In the genomic region with DNA sequence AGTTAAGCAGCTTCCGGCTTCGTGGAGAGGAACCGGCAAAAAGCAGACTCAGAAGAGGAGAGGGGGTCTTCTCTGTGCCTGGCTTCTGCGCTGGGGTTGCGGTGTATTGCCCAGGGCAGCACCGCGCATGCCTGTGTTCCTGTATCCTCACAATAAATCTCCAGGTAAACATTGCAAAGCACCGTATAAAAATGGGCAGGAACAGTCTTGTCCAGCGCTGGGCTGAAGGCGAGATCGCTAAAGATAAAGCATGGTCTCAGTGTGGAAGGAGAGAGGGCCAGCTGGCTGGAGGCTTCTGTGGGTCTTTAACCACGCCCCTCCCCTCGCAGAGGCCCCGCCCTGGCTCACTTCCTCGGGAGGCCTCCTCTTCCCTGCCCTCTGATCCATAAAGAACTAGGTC, we compare ENCODE assay signal across 8 mouse cellular contexts.
DNase-seq lines count a peak whose midpoint lies in the region; ATAC-seq and TF ChIP-seq lines count a peak whose summit lies in the region.

No protein-coding gene starts in this region.

- H3K4me1 ChIP-seq in CH12.LX (ENCODE audit: control insufficient read depth in 1 of 2, insufficient read depth in 2 of 2) = peaks cover 4 to 6% of the 10 kb centered on the region in 2 experiments
- H3K4me1 ChIP-seq in forebrain, embryonic 15.5 days = peaks cover 18% of the 10 kb centered on the region
- H3K4me1 ChIP-seq in intestine, embryonic 15.5 days (replicated peaks) = peaks cover 10% of the 10 kb centered on the region; the same call in 1 of the 2 replicates
- 0 out of 4 replicates have a peak, but pooled peaks cover 0 to 3% of the 10 kb centered on the region in 2 experiments for H3K4me1 ChIP-seq in liver, embryonic 14.5 days (replicated peaks; ENCODE audit: control insufficient read depth in 2 of 2, insufficient read depth in 2 of 2, low read length in 1 of 2)
- H3K4me1 ChIP-seq in neural tube, embryonic 12.5 days = peaks cover 5% of the 10 kb centered on the region; the same call in 1 of the 2 replicates

- TF ChIP-seq EP300 in CH12.LX (IDR thresholded peaks at IDR 0.05; ENCODE audit: low read length) = no peak
- TF ChIP-seq EP300 in liver, embryonic 14.5 days (IDR thresholded peaks at IDR 0.05; ENCODE audit: low read depth) = no peak

- dilution Hi-C loops in CH12.LX (cut with MboI; ENCODE audit: extremely low pct_ligation_motif_present, extremely low pct_unique_long_range_greater_than_20kb, low sequenced_read_pairs) = no loop called here

- no peak overlapping the region for H3K27ac ChIP-seq in CH12.LX (ENCODE audit: insufficient read depth, low read depth)
- H3K27ac ChIP-seq in forebrain, embryonic 15.5 days (replicated peaks) = no peak overlapping the region
- no peak overlapping the region for H3K27ac ChIP-seq in intestine, embryonic 15.5 days
- H3K27ac ChIP-seq in liver, embryonic 14.5 days = no peak overlapping the region
- no peak overlapping the region for H3K27ac ChIP-seq in neural tube, embryonic 12.5 days

- in situ Hi-C loops in CH12.LX (cut with MboI; ENCODE audit: low pct_ligation_motif_present, low pct_unique_long_range_greater_than_20kb, low sequenced_read_pairs) = no loop called here

- TF ChIP-seq POLR2A in CH12.LX (IDR thresholded peaks at IDR 0.05; ENCODE audit: low read depth, low read length) = no peak

- 3% methylated on average over 15 of the region's 15 CpGs for WGBS in forebrain, embryonic 15.5 days
- under 1% methylated on average over 15 of the region's 15 CpGs for WGBS in intestine, embryonic 15.5 days
- 2% methylated on average over 15 of the region's 15 CpGs for WGBS in liver, embryonic 14.5 days (ENCODE audit: insufficient replicate concordance)
- WGBS in neural tube, embryonic 12.5 days = 1% methylated on average over 15 of the region's 15 CpGs

- no peak for TF ChIP-seq CTCF in CH12.LX (conservative IDR thresholded peaks at IDR 0.05 in 1 of 2, IDR thresholded peaks at IDR 0.05 in 1 of 2; ENCODE audit: low read depth in 2 of 2, low read length in 2 of 2)
- no peak for TF ChIP-seq CTCF in liver, embryonic 14.5 days (IDR thresholded peaks at IDR 0.05; ENCODE audit: low read depth)

- H3K79me2 ChIP-seq in CH12.LX (replicated peaks; ENCODE audit: control insufficient read depth, extremely low read depth, insufficient read depth, poor library complexity, severe bottlenecking) = no peaks in the 10 kb centered on the region

- no peak overlapping the region for H3K4me3 ChIP-seq in CH12.LX (replicated peaks in 1 of 3; ENCODE audit: low read depth in 2 of 3, low read length in 2 of 3, poor library complexity in 1 of 3)
- H3K4me3 ChIP-seq in forebrain, embryonic 15.5 days = peak overlapping the region; percentile 36
- H3K4me3 ChIP-seq in intestine, embryonic 15.5 days (replicated peaks) = peak overlapping the region; percentile 34
- H3K4me3 ChIP-seq in liver, embryonic 14.5 days (ENCODE audit: insufficient read depth in 1 of 2, low read depth in 2 of 2, low read length in 2 of 2) = 0 out of 4 replicates have a peak overlapping the region, but pooled peaks of 1 of the 2 experiments have one; percentile 3
- H3K4me3 ChIP-seq in neural tube, embryonic 12.5 days = peak overlapping the region; percentile 30

- TF ChIP-seq RAD21 in CH12.LX (IDR thresholded peaks at IDR 0.05; ENCODE audit: low read depth, low read length) = no peak

- no peaks in the 10 kb centered on the region for H3K9me3 ChIP-seq in CH12.LX (replicated peaks; ENCODE audit: low read length)
- no peaks in the 10 kb centered on the region for H3K9me3 ChIP-seq in forebrain, embryonic 15.5 days
- H3K9me3 ChIP-seq in intestine, embryonic 15.5 days = no peaks in the 10 kb centered on the region
- no peaks in the 10 kb centered on the region for H3K9me3 ChIP-seq in liver, embryonic 14.5 days (ENCODE audit: control insufficient read depth, low read length)
- no peaks in the 10 kb centered on the region for H3K9me3 ChIP-seq in neural tube, embryonic 12.5 days

- no peaks in the 10 kb centered on the region for H3K27me3 ChIP-seq in CH12.LX (replicated peaks)
- H3K27me3 ChIP-seq in forebrain, embryonic 15.5 days = peaks cover 7% of the 10 kb centered on the region; the same call in 1 of the 2 replicates
- no peaks in the 10 kb centered on the region for H3K27me3 ChIP-seq in intestine, embryonic 15.5 days (replicated peaks)
- peaks cover 2% of the 10 kb centered on the region for H3K27me3 ChIP-seq in liver, embryonic 14.5 days (ENCODE audit: control insufficient read depth, insufficient read depth, low read length)
- no peaks in the 10 kb centered on the region for H3K27me3 ChIP-seq in neural tube, embryonic 12.5 days (replicated peaks)

- DNase-seq in CH12.LX (ENCODE audit: extremely low read depth) = no peak
- peak; percentile 61 for DNase-seq in R1 (ENCODE audit: low read depth, low spot score)
- no peak for DNase-seq in liver, embryonic 14.5 days (ENCODE audit: low read depth in 3 of 3, low spot score in 3 of 3)
- DNase-seq in Muller cell, postnatal 12 days (ENCODE audit: inconsistent ontology term) = no peak
- no peak for DNase-seq in right cerebral cortex, postnatal 14 days

- H3K9ac ChIP-seq in CH12.LX (ENCODE audit: insufficient read depth, low read depth) = no peak overlapping the region
- H3K9ac ChIP-seq in forebrain, embryonic 15.5 days (replicated peaks) = peak overlapping the region; percentile 38
- 0 out of 2 replicates have a peak overlapping the region, but pooled peaks have one; percentile 35 for H3K9ac ChIP-seq in intestine, embryonic 15.5 days
- no peak overlapping the region for H3K9ac ChIP-seq in liver, embryonic 14.5 days (replicated peaks)
- H3K9ac ChIP-seq in neural tube, embryonic 12.5 days = 0 out of 2 replicates have a peak overlapping the region, but pooled peaks have one; percentile 40

- H3K36me3 ChIP-seq in CH12.LX (replicated peaks in 1 of 2; ENCODE audit: control insufficient read depth in 1 of 2, insufficient read depth in 1 of 2, low read length in 1 of 2) = no peaks in the 10 kb centered on the region
- no peaks in the 10 kb centered on the region for H3K36me3 ChIP-seq in forebrain, embryonic 15.5 days
- H3K36me3 ChIP-seq in intestine, embryonic 15.5 days = no peaks in the 10 kb centered on the region
- H3K36me3 ChIP-seq in liver, embryonic 14.5 days (replicated peaks; ENCODE audit: control insufficient read depth, insufficient read depth, low read depth) = no peaks in the 10 kb centered on the region
- H3K36me3 ChIP-seq in neural tube, embryonic 12.5 days = no peaks in the 10 kb centered on the region

- ATAC-seq in forebrain, embryonic 15.5 days (replicated peaks) = peak; percentile 73
- ATAC-seq in intestine, embryonic 15.5 days = peak; percentile 90
- ATAC-seq in liver, embryonic 14.5 days (ENCODE audit: insufficient read depth) = no peak
- ATAC-seq in neural tube, embryonic 12.5 days (ENCODE audit: low FRiP score, low read depth) = peak; percentile 75

- H3K4me2 ChIP-seq in CH12.LX (ENCODE audit: insufficient read depth, low read depth, poor library complexity, severe bottlenecking) = peak overlapping the region; percentile 41
- H3K4me2 ChIP-seq in forebrain, embryonic 15.5 days (replicated peaks) = peak overlapping the region; percentile 51
- peak overlapping the region; percentile 82 for H3K4me2 ChIP-seq in intestine, embryonic 15.5 days (replicated peaks)
- peak overlapping the region; percentile 30 for H3K4me2 ChIP-seq in liver, embryonic 14.5 days (ENCODE audit: low read depth)
- H3K4me2 ChIP-seq in neural tube, embryonic 12.5 days (replicated peaks) = peak overlapping the region; percentile 64

TF ChIP-seq in CH12.LX, 34 proteins besides CTCF, POLR2A, EP300 and RAD21:
- no peak for TF ChIP-seq SMC3 (IDR thresholded peaks at IDR 0.05; ENCODE audit: low read depth, low read length)
- no peak for TF ChIP-seq POLR2AphosphoS2 (IDR thresholded peaks at IDR 0.05; ENCODE audit: low read depth, low read length)
- no peak for TF ChIP-seq USF1 (IDR thresholded peaks at IDR 0.05; ENCODE audit: low read depth, low read length)

Comparison
In these comparisons a context has a peak if more than half of its experiments do, and no peak if none do; other contexts are left out.
1. H3K4me2 ChIP-seq: peak in every context shown above with its lines; median percentile 82 in intestine, embryonic 15.5 days; 64 in neural tube, embryonic 12.5 days; 51 in forebrain, embryonic 15.5 days; 41 in CH12.LX; 30 in liver, embryonic 14.5 days.
2. H3K4me3 ChIP-seq: peak in forebrain, embryonic 15.5 days (single experiment), intestine, embryonic 15.5 days (single experiment) and neural tube, embryonic 12.5 days (single experiment); none in CH12.LX (0 of 3).
3. H3K9ac ChIP-seq: peak in forebrain, embryonic 15.5 days (single experiment), intestine, embryonic 15.5 days (single experiment) and neural tube, embryonic 12.5 days (single experiment); none in CH12.LX (single experiment) and liver, embryonic 14.5 days (single experiment).